Mouse (Mus musculus) urinary bladder, postnatal 4 days (tissue): ENCODE measurements around the gene Nr4a3.

Experiments used
- DNase-seq, 2 experiments: peaks; one replicate each; pipeline ENCODE4 v3.0.0; 2021 to 2022; ENCODE audit warnings: low spot score in 2 of 2

Nr4a3 gene

GRCm38 (mm10) chr4:48044491-48045211, at the start of gene Nr4a3:
Nr4a3 (plus strand) TSS chr4:48045153.
- peak; percentile 76 to 82 for DNase-seq

GRCm38 (mm10) chr4:48002969-48003368, 42.0 kb upstream of the Nr4a3 start:
- DNase-seq = no peak

GRCm38 (mm10) chr4:48003456-48003855, 41.5 kb upstream of the Nr4a3 start:
- DNase-seq = no peak

GRCm38 (mm10) chr4:48006355-48006754, 38.6 kb upstream of the Nr4a3 start:
- DNase-seq = no peak

GRCm38 (mm10) chr4:48012209-48012608, 32.7 kb upstream of the Nr4a3 start:
- DNase-seq = no peak

- DNase-seq = no peak
Observed at GRCm38 (mm10) chr4:48022966-48023365, 22.0 kb upstream of the Nr4a3 start.

GRCm38 (mm10) chr4:48029652-48030051, 15.3 kb upstream of the Nr4a3 start:
- no peak for DNase-seq

- DNase-seq = no peak
Observed at GRCm38 (mm10) chr4:48034287-48034686, 10.7 kb upstream of the Nr4a3 start.

GRCm38 (mm10) chr4:48037646-48038045, 7.3 kb upstream of the Nr4a3 start:
- no peak for DNase-seq

- no peak for DNase-seq
Observed at GRCm38 (mm10) chr4:48038847-48039246, 6.1 kb upstream of the Nr4a3 start.

- no peak for DNase-seq
Observed at GRCm38 (mm10) chr4:48039736-48040135, 5.2 kb upstream of the Nr4a3 start.

- DNase-seq = no peak
Observed at GRCm38 (mm10) chr4:48042466-48042785, 2.5 kb upstream of the Nr4a3 start.

- peak; percentile 93 for DNase-seq
Observed at GRCm38 (mm10) chr4:48042786-48043701, 1.9 kb upstream of the Nr4a3 start.

- no peak for DNase-seq
Observed at GRCm38 (mm10) chr4:48044141-48044490, 837 bp upstream of the Nr4a3 start.

- no peak for DNase-seq
Observed at GRCm38 (mm10) chr4:48045281-48045720, 348 bp downstream of the Nr4a3 start.

GRCm38 (mm10) chr4:48045721-48046460, 938 bp downstream of the Nr4a3 start:
- no peak for DNase-seq

- DNase-seq = no peak
Observed at GRCm38 (mm10) chr4:48046461-48046901, 1.5 kb downstream of the Nr4a3 start.

GRCm38 (mm10) chr4:48047136-48047765, 2.3 kb downstream of the Nr4a3 start:
- no peak for DNase-seq

- DNase-seq = no peak
Observed at GRCm38 (mm10) chr4:48047766-48048371, 2.9 kb downstream of the Nr4a3 start.

- DNase-seq = no peak
Observed at GRCm38 (mm10) chr4:48048456-48049315, 3.7 kb downstream of the Nr4a3 start.
